Mouse (Mus musculus): ENCODE results near the gene Dhrs7. TPM values are rescaled to one million over a fixed set of nuclear protein-coding genes. Genes with fewer than 3 reads are reported as not detected.

Dhrs7 gene
- polyA plus RNA-seq (2012; rRNA removed) = 7.0 and 8.8 TPM in 2 replicates

DNA sequence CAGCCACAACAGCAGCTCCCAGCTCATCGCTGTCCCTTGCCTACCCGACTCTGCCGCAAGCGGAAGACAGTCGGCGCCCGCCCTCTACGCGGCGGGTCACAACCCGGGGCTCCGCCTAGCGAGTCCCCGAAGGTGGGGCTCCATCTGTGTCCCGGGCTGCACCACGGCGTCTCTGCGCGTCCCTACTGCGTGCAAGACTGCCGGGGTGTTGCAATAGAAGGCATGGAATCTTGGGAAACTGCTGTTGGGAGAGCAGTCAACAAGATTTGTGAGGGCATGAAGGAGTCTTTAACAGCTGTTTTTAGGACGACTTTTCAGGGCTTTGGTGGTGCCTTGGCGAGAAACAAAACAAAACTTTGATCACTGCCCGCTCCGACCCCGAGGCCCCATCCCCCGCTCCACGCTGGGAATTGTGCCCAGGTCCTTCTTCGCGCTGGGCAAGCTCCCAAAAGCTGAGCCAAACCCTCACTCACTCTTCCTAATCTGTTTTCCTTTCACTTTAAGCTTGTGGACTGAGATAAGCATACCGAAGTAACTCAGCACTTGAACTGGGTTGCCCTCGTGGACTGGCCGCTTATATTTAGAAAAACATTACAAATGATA lies at the start of gene Dhrs7:
Dhrs7 (minus strand) TSS at position 175 of the 603 bp plus-strand sequence.

GRCm38 (mm10) chr12:72649611-72650330 lies 14.9 kb downstream of the Dhrs7 start, which contains the start of gene Gm4756:
Gene Gm4756, minus strand, starts transcription at chr12:72649661.

Other genes with a start within 250 kb of the Dhrs7 start
- gene Lrrc9, start 223.0 kb downstream of the Dhrs7 start, polyA plus RNA-seq (2012; rRNA removed) = 2.4 and 3.0 TPM in 2 replicates
- 14.5 and 14.8 TPM in 2 replicates for gene Pcnx4, start 128.5 kb downstream of the Dhrs7 start, polyA plus RNA-seq (2012; rRNA removed)
- gene Gm4756, start 15.2 kb downstream of the Dhrs7 start, polyA plus RNA-seq (2012; rRNA removed) = not detected in 2 replicates
- gene Ppm1a, start 92.5 kb upstream of the Dhrs7 start, polyA plus RNA-seq (2012; rRNA removed) = 116 and 121 TPM in 2 replicates

Measured in central nervous system, embryonic 14 days (tissue).